Mouse (Mus musculus) heart, postnatal 25 days (tissue): ENCODE data around the gene Scai. TPM values are rescaled to one million over a fixed set of nuclear protein-coding genes. Genes with fewer than 3 reads are reported as not detected.
"Not testable (repeated sequence)": the region's sequence is repeated elsewhere in the genome, so short reads cannot be mapped to it uniquely, and the experiment has no call there.

Experiments
- DNase-seq: peaks from one replicate; pipeline ENCODE4 v3.0.0; 2022; ENCODE audit warnings: low spot score
- intact Hi-C: fragments of 180-260 bp; cut with DNase I; formaldehyde crosslinking; loops from one replicate; pipeline ENCODE4 v1.15.1; 2025
- total RNA-seq, 2 experiments: library from RNA; stranded (reverse); gene quantifications; 2 replicates each; pipeline ENCODE4 v1.2.3; 2021

Gene Scai
- total RNA-seq, 2 experiments from 2014 or later: 4.7 to 6.6 TPM

DNA sequence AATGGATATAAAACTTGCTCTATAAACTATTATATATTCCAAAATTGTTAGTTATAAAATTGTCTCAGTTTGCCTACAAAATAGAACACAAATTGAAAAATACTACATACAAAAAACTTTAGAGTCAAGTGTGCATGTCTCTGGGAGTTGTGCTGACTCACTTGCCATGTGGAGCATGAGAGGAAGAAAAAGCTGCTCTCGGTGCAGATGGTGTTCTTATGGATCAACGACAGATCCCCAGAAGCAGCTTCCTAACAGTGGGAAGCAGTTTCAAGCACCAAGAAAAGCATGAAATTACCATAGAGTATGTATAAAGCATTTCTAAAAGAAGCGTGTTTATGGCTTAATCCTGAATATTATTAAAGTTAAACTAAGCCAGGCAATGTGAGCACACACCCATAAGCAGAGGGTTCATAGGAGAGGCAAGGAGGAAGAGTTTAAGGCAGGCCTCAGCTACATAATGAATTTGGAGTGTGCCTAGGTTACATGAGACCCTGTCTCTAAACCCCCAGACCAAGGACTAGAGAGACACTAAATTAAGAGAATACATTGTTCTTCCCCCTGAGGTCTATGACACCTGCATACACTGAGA is 48.1 kb downstream of the Scai start:
- intact Hi-C loops: loop anchor here (5.0 kb wide), 1 partner anchor 40 kb away; no protein-coding TSS in a partner anchor
- no peak for DNase-seq

GRCm38 (mm10) chr2:39140586-39141455 is 49.7 kb downstream of the Scai start:
- peak; percentile 19 for DNase-seq
- intact Hi-C loops: loop anchor here (5.0 kb wide), 1 partner anchor 41 kb away; no protein-coding TSS in a partner anchor

- DNase-seq: no peak
- intact Hi-C loops: no loop called here
Measured at GRCm38 (mm10) chr2:39129526-39130326, 60.8 kb downstream of the Scai start.

DNA sequence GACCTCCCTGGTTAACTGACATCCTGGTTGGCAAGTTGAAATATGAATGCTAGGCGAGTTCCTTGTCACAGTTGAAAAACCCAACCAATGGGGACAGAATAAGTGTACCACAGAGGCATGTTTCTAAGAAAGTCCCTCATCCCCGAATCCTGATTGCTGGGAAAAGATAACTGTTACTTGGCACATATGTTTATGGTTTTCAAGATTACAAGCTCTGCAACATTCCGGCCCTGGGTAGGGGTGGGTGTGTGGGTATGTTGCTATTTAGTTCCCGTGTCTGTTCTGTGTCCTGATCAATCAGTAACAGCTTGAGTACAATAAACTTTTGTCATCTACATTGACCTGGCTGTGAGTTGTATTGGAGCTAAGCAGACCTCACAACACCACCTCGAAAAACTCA is 66.4 kb downstream of the Scai start:
- DNase-seq: no peak
- intact Hi-C loops: no loop called here

DNA sequence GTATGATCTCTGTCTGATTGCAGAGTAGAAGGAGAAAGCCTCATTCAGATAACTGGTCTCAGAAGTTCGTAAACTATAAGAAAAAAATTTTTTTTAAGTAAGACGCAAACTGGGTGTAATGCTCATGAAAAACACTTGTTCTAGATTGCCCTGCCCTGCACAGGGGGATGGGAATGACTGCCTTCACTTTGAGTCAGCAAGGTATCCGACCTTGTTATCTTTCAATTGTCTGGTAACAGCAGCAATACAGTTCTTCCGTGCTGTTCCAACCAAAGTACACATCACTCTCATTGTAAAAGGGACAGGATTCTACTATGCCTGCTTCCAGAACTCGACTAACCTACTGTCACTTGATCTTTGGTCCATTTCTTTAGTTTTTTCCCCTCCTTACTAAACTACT is 69.4 kb downstream of the Scai start:
- DNase-seq: no peak
- intact Hi-C loops: no loop called here

DNA sequence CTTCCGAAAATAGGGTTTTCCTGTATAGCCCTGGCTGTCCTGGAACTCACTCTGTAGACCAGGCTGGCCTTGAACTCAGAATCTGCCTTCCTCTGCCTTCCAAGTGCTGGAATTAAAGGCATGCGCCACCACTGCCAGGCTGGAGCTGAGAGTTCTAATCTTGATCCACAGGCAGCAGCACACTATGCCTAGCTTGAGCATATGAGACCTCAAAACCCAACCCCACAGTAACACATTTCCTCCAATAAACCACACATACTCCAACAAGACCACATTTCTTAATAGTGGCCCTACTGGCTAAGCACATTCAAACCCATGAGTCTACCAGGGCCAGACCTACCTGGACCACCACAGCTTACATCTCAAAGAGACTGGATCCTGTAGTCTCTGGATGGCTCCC is 74.0 kb downstream of the Scai start:
- intact Hi-C loops: no loop called here
- DNase-seq: no peak

DNA sequence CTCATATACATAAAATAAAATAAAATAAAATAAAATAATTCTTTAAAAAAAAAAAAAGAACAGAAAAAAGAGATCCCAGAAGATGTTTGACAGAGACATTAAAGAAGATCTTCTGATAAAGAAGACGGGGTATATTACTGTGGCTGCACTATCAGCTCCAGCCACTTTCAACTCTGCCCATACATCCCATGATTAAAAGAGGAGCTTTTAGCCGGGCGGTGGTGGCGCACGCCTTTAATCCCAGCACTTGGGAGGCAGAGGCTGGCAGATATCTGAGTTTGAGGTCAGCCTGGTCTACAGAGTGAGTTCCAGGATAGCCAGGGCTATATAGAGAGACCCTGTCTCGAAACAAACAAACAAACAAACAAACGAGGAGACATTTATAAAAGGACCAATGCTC is 76.4 kb downstream of the Scai start:
- DNase-seq: no peak
- intact Hi-C loops: no loop called here

GRCm38 (mm10) chr2:39110514-39110913 is 80.0 kb downstream of the Scai start:
- intact Hi-C loops: no loop called here
- DNase-seq: no peak

DNA sequence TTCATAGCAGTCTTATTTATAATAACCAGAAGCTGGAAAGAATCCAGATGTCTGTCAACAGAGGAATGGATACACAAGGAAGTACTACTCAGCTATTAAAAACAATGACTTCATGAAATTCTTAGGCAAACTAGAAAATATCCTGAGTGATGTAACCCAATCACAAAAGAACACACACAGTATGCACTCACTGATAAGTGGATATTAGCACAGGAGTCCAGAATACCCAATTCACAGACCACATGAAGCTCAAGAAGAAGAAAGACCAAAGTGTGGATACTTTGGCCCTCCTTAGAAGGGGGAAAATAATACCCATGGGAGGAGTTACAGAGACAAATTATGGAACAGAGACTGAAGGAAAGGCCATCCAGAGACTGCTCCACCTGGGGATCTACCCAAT is 80.8 kb downstream of the Scai start:
- intact Hi-C loops, DNase-seq: not testable (repeated sequence)

DNA sequence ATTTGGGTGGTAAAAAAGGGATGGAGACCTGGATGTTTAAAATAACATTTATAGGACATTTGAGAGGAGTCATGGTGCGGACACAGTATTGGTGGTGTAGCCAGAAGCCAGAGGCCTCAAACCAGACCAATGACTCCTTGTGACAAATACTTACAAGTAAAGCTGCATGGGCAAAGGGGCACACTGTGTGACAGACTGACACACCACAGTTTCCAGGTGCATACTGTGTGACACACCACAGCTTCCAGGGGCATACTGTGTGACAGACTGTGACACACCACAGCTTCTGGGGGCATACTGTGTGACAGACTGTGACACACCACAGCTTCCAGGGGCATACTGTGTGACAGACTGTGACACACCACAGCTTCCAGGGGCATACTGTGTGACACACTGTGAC is 90.6 kb downstream of the Scai start:
- intact Hi-C loops, DNase-seq: not testable (repeated sequence)

GRCm38 (mm10) chr2:39097993-39098392 is 92.5 kb downstream of the Scai start:
- no peak for DNase-seq
- intact Hi-C loops: no loop called here

DNA sequence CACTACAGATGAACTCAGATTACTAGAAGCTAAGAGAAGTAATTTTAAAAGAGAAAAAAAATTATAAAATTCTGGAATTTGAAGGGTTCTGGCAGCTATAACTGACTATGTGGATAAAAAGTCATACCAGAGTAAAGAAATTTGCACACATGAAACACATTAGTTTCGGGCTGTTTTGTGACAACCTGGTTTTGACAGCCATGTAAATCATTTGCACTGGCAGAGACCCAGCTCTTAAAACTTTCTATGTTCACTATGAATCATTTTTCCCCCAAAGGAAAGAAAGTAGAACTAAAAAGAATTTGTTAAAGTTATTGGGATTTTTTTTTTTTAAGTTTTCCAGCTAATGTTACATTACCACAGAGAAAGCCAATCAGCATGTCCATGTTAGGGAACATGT is 98.6 kb downstream of the Scai start:
- intact Hi-C loops: no loop called here
- DNase-seq: no peak

- intact Hi-C loops: no loop called here
Measured at GRCm38 (mm10) chr2:39082706-39083105, 107.8 kb downstream of the Scai start.

DNA sequence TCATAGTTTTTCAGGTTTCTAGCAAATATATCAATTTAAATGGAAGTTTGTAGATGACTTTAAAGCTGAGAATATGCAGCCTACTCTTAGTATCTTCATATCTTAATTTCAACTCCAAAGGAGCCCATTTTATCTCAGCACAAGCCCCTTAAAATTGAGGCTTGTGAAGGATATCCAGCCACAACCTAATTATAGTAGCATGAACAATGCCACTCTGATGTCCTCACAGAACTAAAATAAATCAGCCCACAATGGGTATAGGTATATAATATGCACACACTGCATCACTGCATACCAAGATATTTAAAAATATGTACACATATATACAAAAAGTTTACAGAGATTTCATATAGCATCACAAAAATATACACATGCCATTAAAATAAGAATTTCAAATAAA is 119.9 kb downstream of the Scai start:
- no peak for DNase-seq
- intact Hi-C loops: no loop called here

More at GRCm38 (mm10) chr2:39082706-39083105, 107.8 kb downstream of the Scai start:
- no peak for DNase-seq

GRCm38 (mm10) chr2:39069096-39069495 is 121.4 kb downstream of the Scai start:
- intact Hi-C loops: loop anchor here (5.0 kb wide), 1 partner anchor 123 kb away; the partner anchor contains the start of gene Scai
- no peak for DNase-seq

GRCm38 (mm10) chr2:39065400-39065987 is 125.0 kb downstream of the Scai start, which contains the start of gene Golga1:
TSS of gene Golga1 (minus strand) at chr2:39065541.
- intact Hi-C loops: loop anchor here (5.0 kb wide), 1 partner anchor 127 kb away; the partner anchor contains the start of gene Scai
- peak; percentile 83 for DNase-seq

- intact Hi-C loops: loop anchor here (5.0 kb wide), 1 partner anchor 127 kb away; the partner anchor contains the start of gene Scai
- no peak for DNase-seq
Measured at GRCm38 (mm10) chr2:39064687-39065399, 125.7 kb downstream of the Scai start.

GRCm38 (mm10) chr2:39048515-39048914 is 142.0 kb downstream of the Scai start:
- no peak for DNase-seq
- intact Hi-C loops: no loop called here

GRCm38 (mm10) chr2:39040215-39040614 is 150.3 kb downstream of the Scai start:
- intact Hi-C loops: no loop called here
- no peak for DNase-seq
